ENCODE assay signal across 10 mouse cellular contexts in the genomic region with DNA sequence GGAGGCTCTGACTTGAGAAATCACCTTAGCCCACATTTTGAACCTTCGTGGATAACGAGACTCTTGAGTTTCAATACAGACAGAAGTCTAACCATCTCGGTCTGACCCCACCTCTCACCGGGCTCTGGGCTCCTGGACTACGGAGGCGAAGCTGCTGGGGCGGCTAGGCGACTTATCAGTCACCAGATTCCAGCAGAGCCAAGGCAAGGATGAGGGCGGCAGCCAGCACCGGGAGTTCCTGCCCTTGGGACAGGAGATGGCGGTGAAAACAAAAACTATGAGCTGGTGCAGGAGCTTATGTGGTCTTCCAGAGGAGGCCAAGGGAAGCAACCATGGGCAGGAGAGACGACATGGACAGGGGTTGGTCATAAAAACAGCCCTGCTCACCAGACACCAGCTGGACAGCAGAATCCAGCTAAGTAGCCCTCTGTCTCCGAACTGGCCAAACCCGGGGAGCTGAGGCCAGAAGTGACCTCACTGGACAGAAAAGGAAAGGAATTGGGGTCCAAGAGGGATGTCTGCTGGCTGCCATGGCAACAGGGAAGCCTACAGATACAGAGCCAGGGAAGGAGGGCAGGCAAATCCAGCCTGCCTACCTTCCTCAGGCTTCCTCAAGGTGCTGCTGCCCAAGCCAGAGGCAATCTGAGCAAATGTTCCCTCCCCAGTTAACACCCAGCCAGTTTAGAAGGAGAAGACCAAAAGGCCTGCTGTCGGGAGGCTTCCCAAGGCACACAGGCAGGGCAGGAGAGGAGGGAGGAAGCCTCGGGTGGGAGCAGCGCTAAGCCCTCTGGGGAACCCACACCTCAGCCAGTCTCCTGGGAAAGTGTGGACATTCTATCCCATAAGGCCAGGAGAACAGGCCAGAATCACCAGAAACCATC. TPM values are rescaled to one million over a fixed set of nuclear protein-coding genes. Genes with fewer than 3 reads are reported as not detected.
DNase-seq lines count a peak whose midpoint lies in the region; ATAC-seq and TF ChIP-seq lines count a peak whose summit lies in the region.
"Had no signal": no experiment of that assay in that cellular context is flagged by ENCODE, and none has a peak within 500 bp of the region (broad histone marks: within the 10 kb centered on the region; RNA-seq: fewer than 3 reads in every experiment).

No protein-coding gene starts in this region.

- no peaks in the 10 kb centered on the region for H3K9me3 ChIP-seq in hindbrain, embryonic 10.5 days
- H3K9me3 ChIP-seq in hindbrain, embryonic 12.5 days (replicated peaks), result no peaks in the 10 kb centered on the region
- H3K9me3 ChIP-seq in CH12.LX (replicated peaks; ENCODE audit: low read length), result no peaks in the 10 kb centered on the region
- no peaks in the 10 kb centered on the region for H3K9me3 ChIP-seq in limb, embryonic 13.5 days

- H3K4me2 ChIP-seq in hindbrain, embryonic 12.5 days (replicated peaks), result no peak overlapping the region
- 0 out of 2 replicates have a peak overlapping the region, but pooled peaks have one; percentile 9 for H3K4me2 ChIP-seq in CH12.LX (ENCODE audit: insufficient read depth, low read depth, poor library complexity, severe bottlenecking)
- peak overlapping the region; percentile 9; the same call in 1 of the 2 replicates for H3K4me2 ChIP-seq in limb, embryonic 13.5 days (replicated peaks)

- dilution Hi-C loops in CH12.LX (cut with MboI; ENCODE audit: extremely low pct_ligation_motif_present, extremely low pct_unique_long_range_greater_than_20kb, low sequenced_read_pairs), result no loop called here

- no peak overlapping the region for H3K4me3 ChIP-seq in hindbrain, embryonic 10.5 days
- H3K4me3 ChIP-seq in hindbrain, embryonic 12.5 days, result no peak overlapping the region
- no peak overlapping the region for H3K4me3 ChIP-seq in CH12.LX (replicated peaks in 1 of 3; ENCODE audit: low read depth in 2 of 3, low read length in 2 of 3, poor library complexity in 1 of 3)
- H3K4me3 ChIP-seq in limb, embryonic 13.5 days, result no peak overlapping the region

- TF ChIP-seq EP300 in CH12.LX (IDR thresholded peaks at IDR 0.05; ENCODE audit: low read length), result no peak

- H3K4me1 ChIP-seq in hindbrain, embryonic 10.5 days (replicated peaks), result peaks cover 92% of the 10 kb centered on the region
- peaks cover 54% of the 10 kb centered on the region for H3K4me1 ChIP-seq in hindbrain, embryonic 12.5 days
- H3K4me1 ChIP-seq in CH12.LX (ENCODE audit: control insufficient read depth in 1 of 2, insufficient read depth in 2 of 2), result peaks cover 61 to 91% of the 10 kb centered on the region in 2 experiments
- H3K4me1 ChIP-seq in limb, embryonic 13.5 days, result peaks cover 62% of the 10 kb centered on the region

- DNase-seq in hindbrain, embryonic 10.5 days (ENCODE audit: low spot score), result no peak
- DNase-seq in CH12.LX (ENCODE audit: extremely low read depth), result no peak
- DNase-seq in heart, adult 9 months (ENCODE audit: low spot score in 2 of 2), result peak; percentile 32 to 50
- no peak for DNase-seq in MN1 (ENCODE audit: low spot score)
- no peak for DNase-seq in layer of hippocampus, adult 18-20 months (ENCODE audit: low spot score in 2 of 2)
- no peak for DNase-seq in left cerebral cortex, postnatal 36 days (ENCODE audit: low spot score in 2 of 2)
- DNase-seq: cerebellum, adult 8-10 months; lung, adult 18-20 months had no signal

- no peak overlapping the region for H3K9ac ChIP-seq in hindbrain, embryonic 12.5 days
- H3K9ac ChIP-seq in CH12.LX (ENCODE audit: insufficient read depth, low read depth), result no peak overlapping the region
- no peak overlapping the region for H3K9ac ChIP-seq in limb, embryonic 13.5 days

- no peak for TF ChIP-seq CTCF in CH12.LX (conservative IDR thresholded peaks at IDR 0.05 in 1 of 2, IDR thresholded peaks at IDR 0.05 in 1 of 2; ENCODE audit: low read depth in 2 of 2, low read length in 2 of 2)

- H3K36me3 ChIP-seq in hindbrain, embryonic 10.5 days, result peaks cover 11% of the 10 kb centered on the region
- H3K36me3 ChIP-seq in hindbrain, embryonic 12.5 days, result no peaks in the 10 kb centered on the region
- peaks cover 0 to 28% of the 10 kb centered on the region in 2 experiments for H3K36me3 ChIP-seq in CH12.LX (replicated peaks in 1 of 2; ENCODE audit: control insufficient read depth in 1 of 2, insufficient read depth in 1 of 2, low read length in 1 of 2)
- H3K36me3 ChIP-seq in limb, embryonic 13.5 days, result no peaks in the 10 kb centered on the region

- WGBS in hindbrain, embryonic 10.5 days, result 35% methylated on average over 17 of the region's 17 CpGs
- 36% methylated on average over 17 of the region's 17 CpGs for whole genome bisulfite sequencing in hindbrain, embryonic 12.5 days
- WGBS in limb, embryonic 13.5 days, result 20% methylated on average over 17 of the region's 17 CpGs

- ATAC-seq in hindbrain, embryonic 12.5 days (ENCODE audit: low FRiP score), result no peak
- ATAC-seq in limb, embryonic 13.5 days (ENCODE audit: low FRiP score, low read depth), result no peak

- peaks cover 74% of the 10 kb centered on the region for H3K79me2 ChIP-seq in CH12.LX (replicated peaks; ENCODE audit: control insufficient read depth, extremely low read depth, insufficient read depth, poor library complexity, severe bottlenecking)

- no peaks in the 10 kb centered on the region for H3K27me3 ChIP-seq in hindbrain, embryonic 10.5 days (ENCODE audit: insufficient read depth, poor library complexity, severe bottlenecking)
- H3K27me3 ChIP-seq in hindbrain, embryonic 12.5 days, result peaks cover 9% of the 10 kb centered on the region
- H3K27me3 ChIP-seq in CH12.LX (replicated peaks), result no peaks in the 10 kb centered on the region
- peaks cover 20% of the 10 kb centered on the region for H3K27me3 ChIP-seq in limb, embryonic 13.5 days

- intact Hi-C loops in left cerebral cortex, postnatal 36 days (cut with DNase I), result no loop called here

- no peak for TF ChIP-seq POLR2A in CH12.LX (IDR thresholded peaks at IDR 0.05; ENCODE audit: low read depth, low read length)

- TF ChIP-seq RAD21 in CH12.LX (IDR thresholded peaks at IDR 0.05; ENCODE audit: low read depth, low read length), result no peak

- peak overlapping the region; percentile 67 for H3K27ac ChIP-seq in hindbrain, embryonic 10.5 days
- no peak overlapping the region for H3K27ac ChIP-seq in hindbrain, embryonic 12.5 days
- H3K27ac ChIP-seq in CH12.LX (ENCODE audit: insufficient read depth, low read depth), result no peak overlapping the region
- H3K27ac ChIP-seq in limb, embryonic 13.5 days, result no peak overlapping the region

- in situ Hi-C loops in CH12.LX (cut with MboI; ENCODE audit: low pct_ligation_motif_present, low pct_unique_long_range_greater_than_20kb, low sequenced_read_pairs), result no loop called here

TF ChIP-seq in CH12.LX, 34 proteins besides CTCF, POLR2A, EP300 and RAD21:
- TF ChIP-seq KAT2A (IDR thresholded peaks at IDR 0.05; ENCODE audit: insufficient replicate concordance, low read length), result no peak
- TF ChIP-seq HCFC1 (IDR thresholded peaks at IDR 0.05; ENCODE audit: low read depth, low read length), result no peak
- TF ChIP-seq RCOR1 (conservative IDR thresholded peaks at IDR 0.05; ENCODE audit: low read depth, low read length), result no peak

RNA-seq across cellular contexts. Expression of a gene that starts 16.4 kb away (rescaled TPM):
- polyA plus RNA-seq in hindbrain, embryonic 10.5 days (2016; fragmentation: Nextera tagmentation; extraction: Ambion mirVana), result 13.3 and 17.6 TPM in 2 replicates
- polyA plus RNA-seq in hindbrain, embryonic 12.5 days (2016; fragmentation: Nextera tagmentation; extraction: Ambion mirVana), result 15.0 and 17.7 TPM in 2 replicates
- 24.9 and 25.9 TPM in 2 replicates for total RNA-seq in CH12.LX (2012; rRNA removed)
- 19.3 and 20.3 TPM in 2 replicates for total RNA-seq in CH12.LX (2014; rRNA removed)
- 30.1 and 32.7 TPM in 2 replicates for polyA plus RNA-seq in CH12.LX (2012; ENCODE audit: insufficient read length, low read depth)
- 2.9 and 3.7 TPM in 2 replicates for polyA plus RNA-seq in limb, embryonic 13.5 days (2015; fragmentation: Nextera tagmentation; extraction: Ambion mirVana)
- 10 to 100 TPM; 27.0 to 30.6 TPM for total RNA-seq in layer of hippocampus, adult 18-20 months (2021)
- total RNA-seq in left cerebral cortex, postnatal 36 days (2021), result 10 to 100 TPM; 16.7 to 28.8 TPM

Comparison
In these comparisons a context has a peak if more than half of its experiments do, and no peak if none do; other contexts are left out.
1. DNase-seq: peak in heart, adult 9 months (2 of 2); none in hindbrain, embryonic 10.5 days (single experiment), CH12.LX (single experiment), MN1 (single experiment), layer of hippocampus, adult 18-20 months (0 of 2) and left cerebral cortex, postnatal 36 days (0 of 2).